Mouse (Mus musculus): ENCODE results near the gene Gm10642.

DNA sequence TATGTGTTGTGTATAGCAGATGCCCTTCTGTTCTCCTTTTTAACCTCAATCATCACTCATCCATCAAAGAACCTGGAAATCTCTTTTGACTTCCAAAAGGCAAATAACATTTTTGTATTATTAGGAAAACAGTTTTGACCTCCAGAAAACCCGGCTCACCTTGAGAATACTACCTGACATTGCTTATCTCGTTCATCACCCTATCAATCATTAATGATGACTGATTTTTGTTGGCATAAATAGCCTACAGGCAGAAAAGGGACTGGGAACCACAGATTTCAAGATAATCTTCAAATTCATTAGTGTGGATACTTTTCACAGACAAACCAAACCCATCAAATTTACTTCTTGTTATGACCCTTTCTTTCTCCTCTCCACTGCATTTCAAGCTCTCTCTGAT, 2.2 kb upstream of the Gm10642 start:
- TF ChIP-seq POLR2A (IDR thresholded peaks at IDR 0.05; ENCODE audit: insufficient read depth, low read depth, low read length) (no peak), CTCF (IDR thresholded peaks at IDR 0.05; ENCODE audit: insufficient read depth, low read depth, low read length) (no peak)

Data from olfactory bulb, adult 2 months (tissue).